Mouse (Mus musculus): ENCODE results near the gene Syt2.

DNA sequence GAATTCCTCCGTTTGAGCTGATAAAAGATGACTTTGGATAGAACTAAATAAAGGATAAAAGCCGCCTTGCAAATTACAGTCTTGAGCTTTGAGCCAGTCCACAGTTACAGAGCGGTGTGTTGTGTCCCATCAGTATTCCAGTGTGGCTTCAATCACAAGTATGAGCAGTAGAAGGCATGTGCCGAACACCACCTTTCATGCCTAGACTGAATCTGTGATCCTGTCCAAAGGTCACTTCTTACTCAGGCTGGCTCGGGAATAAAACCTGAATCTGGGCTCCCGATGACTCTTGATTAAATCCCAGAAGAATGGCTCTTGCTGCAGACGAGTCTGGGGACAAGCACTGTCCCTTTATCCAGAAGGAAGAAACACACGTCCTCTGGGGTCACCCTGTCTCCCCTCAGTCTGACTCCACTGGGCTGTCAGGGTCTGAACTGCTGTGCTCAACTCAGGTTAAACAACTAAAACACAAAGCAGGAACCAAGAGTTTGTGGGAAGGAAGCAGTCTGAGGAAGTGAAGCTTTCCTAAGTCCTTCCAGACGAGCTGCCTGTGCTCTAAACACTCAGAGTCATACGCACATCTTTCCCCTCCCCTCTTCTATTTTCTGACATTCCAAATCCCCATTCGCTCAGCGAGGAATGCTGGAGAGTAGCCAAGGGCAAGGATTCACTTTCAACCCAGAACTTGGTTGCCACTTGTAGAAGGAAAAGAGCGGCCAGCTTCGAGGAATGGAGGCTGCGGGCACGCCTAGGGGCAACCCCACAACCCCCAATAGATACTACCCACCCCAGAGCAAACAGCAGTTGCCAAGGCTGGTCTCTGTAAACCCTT is 157.0 kb downstream of the Syt2 start:
- TF ChIP-seq CTCF (conservative IDR thresholded peaks at IDR 0.05; ENCODE audit: low read length) (no peak), POU5F1 (IDR thresholded peaks at IDR 0.05; ENCODE audit: borderline replicate concordance, low read length) (no peak)
